Mouse (Mus musculus) lung, adult 2 months (tissue): Measurements from ENCODE around the gene Thap3. TPM values are rescaled to one million over a fixed set of nuclear protein-coding genes. Genes with fewer than 3 reads are reported as not detected.

Source experiments
- DNase-seq: peaks from one replicate; pipeline ENCODE4 v3.0.0; 2022
- H3K4me1 ChIP-seq: fragments of 200-500 bp; 2 replicates; pipeline ENCODE4 v1.6.1; 2011; ENCODE audit warnings: low read length; ENCODE audit not compliant: control insufficient read depth, insufficient read depth
- H3K4me3 ChIP-seq: fragments of 200-500 bp; replicated peaks from 2 replicates; pipeline ENCODE3; 2011; ENCODE audit warnings: low read depth, mild to moderate bottlenecking, control low read depth, low read length; ENCODE audit errors: extremely low read depth
- CTCF ChIP-seq: fragments of 200-500 bp; IDR thresholded peaks from 2 replicates; pipeline ENCODE4 v1.5.1; 2011; ENCODE audit warnings: mild to moderate bottlenecking, low read length, control low read depth; ENCODE audit not compliant: insufficient read depth
- POLR2A ChIP-seq: fragments of 200-500 bp; IDR thresholded peaks from 2 replicates; pipeline ENCODE4 v1.6.1; 2011; ENCODE audit warnings: low read depth, mild to moderate bottlenecking, control low read depth, low read length, borderline replicate concordance; ENCODE audit errors: extremely low read depth
- WGBS: fragments of 180-500 bp; shearing (Covaris S2); methylation state at CpG from one replicate; pipeline ENCODE4 v1.1.7; 2018; 5-methylcytosine and 5-hydroxymethylcytosine counted together
- polyA plus RNA-seq: library from polyadenylated mRNA; depleted of rRNA; stranded (reverse); fragments of >200 nt; gene quantifications from 2 replicates; pipeline ENCODE4 v1.2.3, GENCODE M21; 2012

Thap3 gene
- polyA plus RNA-seq, 1 experiment: 64.2 TPM

GRCm38 (mm10) chr4:151988014-151988341 is 819 bp downstream of the Thap3 start:
- H3K4me1 ChIP-seq: peaks cover 4% of the 10 kb centered on the region
- 19% methylated on average over 10 of the region's 10 CpGs for WGBS
- peak overlapping the region; percentile 96 for H3K4me3 ChIP-seq
- TF ChIP-seq POLR2A: no peak
- TF ChIP-seq CTCF: no peak
- no peak for DNase-seq

GRCm38 (mm10) chr4:151986650-151987049 is 2.1 kb downstream of the Thap3 start:
- H3K4me1 ChIP-seq: peaks cover 4% of the 10 kb centered on the region
- TF ChIP-seq CTCF (no peak), POLR2A (no peak)
- no peak for DNase-seq
- H3K4me3 ChIP-seq: no peak overlapping the region
- WGBS: 58% methylated on average over 8 of the region's 8 CpGs

GRCm38 (mm10) chr4:151985886-151986285 is 2.9 kb downstream of the Thap3 start:
- H3K4me1 ChIP-seq: peaks cover 4% of the 10 kb centered on the region
- H3K4me3 ChIP-seq: no peak overlapping the region
- TF ChIP-seq CTCF (no peak), POLR2A (no peak)
- no peak for DNase-seq
- WGBS: 45% methylated on average over 10 of the region's 10 CpGs

GRCm38 (mm10) chr4:151983560-151983959 is 5.2 kb downstream of the Thap3 start:
- TF ChIP-seq POLR2A (no peak), CTCF (no peak)
- Histone ChIP-seq H3K4me1 (peaks cover 4% of the 10 kb centered on the region), H3K4me3 (no peak overlapping the region)
- 50% methylated on average over 9 of the region's 9 CpGs for WGBS
- no peak for DNase-seq

GRCm38 (mm10) chr4:151983043-151983442 is 5.8 kb downstream of the Thap3 start:
- Histone ChIP-seq H3K4me3 (no peak overlapping the region), H3K4me1 (peaks cover 3% of the 10 kb centered on the region)
- WGBS: 73% methylated on average over 17 of the region's 17 CpGs
- DNase-seq: no peak
- TF ChIP-seq CTCF (no peak), POLR2A (no peak)

GRCm38 (mm10) chr4:151981363-151981762 is 7.4 kb downstream of the Thap3 start:
- Histone ChIP-seq H3K4me1 (no peaks in the 10 kb centered on the region), H3K4me3 (no peak overlapping the region)
- TF ChIP-seq CTCF (peak; percentile 96), POLR2A (no peak)
- DNase-seq: peak; percentile 77
- WGBS: 11% methylated on average over 5 of the region's 5 CpGs

- DNase-seq: no peak
- TF ChIP-seq CTCF (no peak), POLR2A (no peak)
- Histone ChIP-seq H3K4me3 (no peak overlapping the region), H3K4me1 (no peaks in the 10 kb centered on the region)
- 75% methylated on average over 8 of the region's 8 CpGs for WGBS
Observed at GRCm38 (mm10) chr4:151980699-151981098, 8.1 kb downstream of the Thap3 start.

GRCm38 (mm10) chr4:151977748-151978147 is 11.0 kb downstream of the Thap3 start:
- WGBS: 36% methylated on average over 10 of the region's 10 CpGs
- peak; percentile 84 for DNase-seq
- H3K4me1 ChIP-seq: no peaks in the 10 kb centered on the region
- no peak overlapping the region for H3K4me3 ChIP-seq
- TF ChIP-seq POLR2A (no peak), CTCF (peak; percentile 86)

- DNase-seq: no peak
- Histone ChIP-seq H3K4me3 (no peak overlapping the region), H3K4me1 (no peaks in the 10 kb centered on the region)
- WGBS: 93% methylated on average over 3 of the region's 3 CpGs
- TF ChIP-seq POLR2A: no peak
Observed at GRCm38 (mm10) chr4:151975441-151975840, 13.4 kb downstream of the Thap3 start.

- no peak overlapping the region for H3K4me3 ChIP-seq
- DNase-seq: no peak
- TF ChIP-seq CTCF (peak; percentile 72), POLR2A (no peak)
- no peaks in the 10 kb centered on the region for H3K4me1 ChIP-seq
- 65% methylated on average over 10 of the region's 10 CpGs for WGBS
Observed at GRCm38 (mm10) chr4:151972221-151972967, 16.4 kb downstream of the Thap3 start.
